Mouse (Mus musculus) c-Kit-negative CD71-positive TER-119-positive erythroid progenitor cells, embryonic 14.5 days (primary cell): ENCODE results near the gene Vmn2r40.
"Not testable (repeated sequence)": the region's sequence is repeated elsewhere in the genome, so short reads cannot be mapped to it uniquely, and the experiment has no call there.

Experiments
- DNase-seq: peaks from one replicate; pipeline ENCODE4 v3.0.0-alpha.2; 2013; ENCODE audit warnings: low read depth, low spot score

Gene Vmn2r40

GRCm38 (mm10) chr7:8931335-8931734 is at the start of gene Vmn2r40:
Gene Vmn2r40, minus strand, starts transcription at chr7:8931435.
- DNase-seq = not testable (repeated sequence)
